Mouse (Mus musculus) E14TG2a.4 (cell line): ENCODE measurements around the gene Krtcap3.

Source experiments
- CTCF ChIP-seq: conservative IDR thresholded peaks from 2 replicates; pipeline ENCODE4 v1.5.1; 2014; ENCODE audit warnings: low read length
- NANOG ChIP-seq: IDR thresholded peaks from 2 replicates; pipeline ENCODE4 v1.6.1; 2014; ENCODE audit warnings: borderline replicate concordance, low read length, mixed read lengths

DNA sequence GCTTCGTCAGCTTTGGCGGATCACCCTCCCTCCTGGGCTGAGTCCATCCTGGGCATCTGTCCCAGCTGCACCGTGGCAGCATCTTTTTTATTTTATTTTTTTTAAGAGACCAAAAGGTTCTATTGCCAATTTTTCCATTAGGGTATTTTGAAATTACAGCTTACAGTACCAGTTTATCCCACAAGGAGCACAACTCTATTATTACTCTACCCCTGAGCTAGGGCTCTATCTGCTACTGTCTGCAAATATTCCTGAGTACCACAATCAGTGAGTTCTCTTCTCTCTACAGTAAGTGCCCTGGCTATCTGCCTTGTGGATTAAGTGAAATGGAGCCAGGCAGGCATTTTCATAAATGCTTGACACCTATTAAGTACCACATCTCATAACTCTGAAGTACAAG lies 37.2 kb downstream of the Krtcap3 start:
- TF ChIP-seq CTCF (no peak), NANOG (no peak)
